Mouse (Mus musculus): ENCODE measurements at regions not wholly inside any gene's neighbourhood (a gene's known extent, or its start where the extent isn't known, plus 50 kb on each side); places are given as distances from the start of the nearest gene placed in this dataset.
"Not testable (repeated sequence)": the region's sequence is repeated elsewhere in the genome, so short reads cannot be mapped to it uniquely, and the experiment has no call there.

DNA sequence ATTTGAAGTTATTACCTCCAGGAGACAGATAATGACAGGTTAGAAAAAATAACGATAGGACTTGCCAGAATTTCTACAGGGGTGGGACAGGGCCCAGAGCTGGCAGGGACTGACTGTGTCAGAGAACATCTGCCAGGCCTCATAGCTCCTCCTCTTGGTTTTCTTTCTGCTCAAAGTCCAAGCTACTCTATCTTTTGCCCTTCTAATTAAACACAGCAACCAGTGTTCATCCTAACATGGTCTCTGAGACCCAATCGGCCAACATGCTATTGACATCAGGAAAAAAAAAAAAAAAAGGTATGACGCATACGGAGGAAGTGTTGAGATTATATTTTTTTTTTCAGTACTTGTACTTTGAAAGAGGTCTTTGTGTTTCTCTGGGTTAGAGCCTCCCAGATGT lies 90.7 kb upstream of the Lnx1 start:
- no peak overlapping the region for H3K4me3 ChIP-seq (ENCODE audit: control insufficient read depth, low read depth, low read length)
- no peak overlapping the region for H3K27ac ChIP-seq (ENCODE audit: control insufficient read depth, insufficient read depth, low read depth, low read length)
- H3K4me1 ChIP-seq (ENCODE audit: control insufficient read depth, insufficient read depth, low read length): peaks cover 2% of the 10 kb centered on the region; the same call in 1 of the 2 replicates
- no peak for TF ChIP-seq CTCF (IDR thresholded peaks at IDR 0.05; ENCODE audit: control insufficient read depth, insufficient read depth, insufficient replicate concordance, low read depth, low read length)
- TF ChIP-seq POLR2A (IDR thresholded peaks at IDR 0.05; ENCODE audit: control insufficient read depth, low read depth, low read length): no peak
- no peaks in the 10 kb centered on the region for H3K27me3 ChIP-seq (ENCODE audit: control insufficient read depth, insufficient read depth, low read length)
- H3K36me3 ChIP-seq (ENCODE audit: control insufficient read depth, insufficient read depth, low read length): no peaks in the 10 kb centered on the region

DNA sequence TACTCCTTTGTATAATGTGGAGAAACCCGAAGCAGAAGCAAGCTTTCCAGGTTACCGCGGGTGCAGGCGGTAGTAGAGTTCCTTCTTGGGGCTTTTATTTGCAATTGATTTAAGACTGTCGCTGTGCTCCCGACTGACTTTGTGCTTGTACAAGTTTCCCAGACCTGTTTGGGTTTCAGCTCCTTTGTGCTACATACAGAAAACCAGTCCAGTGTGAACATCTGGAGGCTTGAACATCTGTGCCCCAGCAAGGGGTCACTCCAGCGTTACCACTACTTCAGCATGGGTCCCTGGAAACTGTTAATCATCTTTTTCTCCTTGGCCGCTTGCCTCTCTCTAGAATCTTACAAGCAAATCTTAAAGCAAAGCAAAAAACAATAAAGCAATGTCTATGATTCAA lies 90.2 kb upstream of the Lnx1 start:
- no peak for TF ChIP-seq POLR2A (IDR thresholded peaks at IDR 0.05; ENCODE audit: control insufficient read depth, low read depth, low read length)
- TF ChIP-seq CTCF (IDR thresholded peaks at IDR 0.05; ENCODE audit: control insufficient read depth, insufficient read depth, insufficient replicate concordance, low read depth, low read length): no peak
- H3K4me1 ChIP-seq (ENCODE audit: control insufficient read depth, insufficient read depth, low read length): peaks cover 2% of the 10 kb centered on the region; the same call in 1 of the 2 replicates
- no peaks in the 10 kb centered on the region for H3K27me3 ChIP-seq (ENCODE audit: control insufficient read depth, insufficient read depth, low read length)
- no peaks in the 10 kb centered on the region for H3K36me3 ChIP-seq (ENCODE audit: control insufficient read depth, insufficient read depth, low read length)
- no peak overlapping the region for H3K4me3 ChIP-seq (ENCODE audit: control insufficient read depth, low read depth, low read length)
- peak overlapping the region; percentile 23; the same call in 1 of the 2 replicates for H3K27ac ChIP-seq (ENCODE audit: control insufficient read depth, insufficient read depth, low read depth, low read length)

DNA sequence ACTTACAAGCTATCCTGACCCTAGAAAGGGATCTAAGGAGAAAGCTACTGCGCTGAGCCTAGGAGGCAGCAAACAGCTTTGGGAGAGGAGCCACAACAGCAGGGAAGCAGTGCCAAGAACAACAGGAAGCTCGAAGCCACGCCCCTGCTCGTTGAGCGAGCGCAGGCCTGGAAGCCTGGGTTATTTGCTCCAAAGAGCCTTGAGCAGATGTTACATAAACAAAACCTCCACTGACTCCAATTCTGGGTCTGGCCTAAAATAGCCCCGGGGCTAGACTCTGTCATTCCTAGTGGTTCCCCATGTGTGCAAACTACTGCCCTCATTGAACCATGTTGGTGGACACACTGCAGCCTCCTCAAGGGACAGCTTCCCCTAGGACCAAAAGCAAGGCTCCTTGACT lies 89.6 kb upstream of the Lnx1 start:
- Histone ChIP-seq H3K4me1 (ENCODE audit: control insufficient read depth, insufficient read depth, low read length) (peaks cover 2% of the 10 kb centered on the region; the same call in 1 of the 2 replicates), H3K27me3 (ENCODE audit: control insufficient read depth, insufficient read depth, low read length) (no peaks in the 10 kb centered on the region), H3K27ac (ENCODE audit: control insufficient read depth, insufficient read depth, low read depth, low read length) (peak overlapping the region; percentile 23; the same call in 1 of the 2 replicates), H3K4me3 (ENCODE audit: control insufficient read depth, low read depth, low read length) (no peak overlapping the region), H3K36me3 (ENCODE audit: control insufficient read depth, insufficient read depth, low read length) (no peaks in the 10 kb centered on the region)
- peak; percentile 18; the same call in 1 of the 2 replicates for TF ChIP-seq CTCF (IDR thresholded peaks at IDR 0.05; ENCODE audit: control insufficient read depth, insufficient read depth, insufficient replicate concordance, low read depth, low read length)
- no peak for TF ChIP-seq POLR2A (IDR thresholded peaks at IDR 0.05; ENCODE audit: control insufficient read depth, low read depth, low read length)

DNA sequence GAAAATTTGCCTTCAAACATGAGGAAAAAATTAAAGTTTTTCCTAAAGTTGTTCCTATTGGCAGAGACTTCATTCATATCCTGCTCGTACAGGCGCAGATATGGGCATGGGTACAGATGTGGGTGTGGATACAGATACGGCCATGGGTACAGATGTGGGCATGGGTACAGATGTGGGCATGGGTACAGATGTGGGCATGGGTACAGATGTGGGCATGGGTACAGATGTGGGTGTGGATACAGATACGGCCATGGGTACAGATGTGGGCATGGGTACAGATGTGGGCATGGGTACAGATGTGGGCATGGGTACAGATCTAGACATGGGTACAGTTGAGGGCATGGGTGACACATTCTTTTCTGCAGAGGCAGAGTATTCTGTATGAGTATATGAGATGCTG lies 87.8 kb upstream of the Lnx1 start:
- not testable (repeated sequence) for H3K27ac ChIP-seq (ENCODE audit: control insufficient read depth, insufficient read depth, low read depth, low read length); H3K4me1 ChIP-seq (ENCODE audit: control insufficient read depth, insufficient read depth, low read length); H3K27me3 ChIP-seq (ENCODE audit: control insufficient read depth, insufficient read depth, low read length); H3K4me3 ChIP-seq (ENCODE audit: control insufficient read depth, low read depth, low read length); H3K36me3 ChIP-seq (ENCODE audit: control insufficient read depth, insufficient read depth, low read length)

DNA sequence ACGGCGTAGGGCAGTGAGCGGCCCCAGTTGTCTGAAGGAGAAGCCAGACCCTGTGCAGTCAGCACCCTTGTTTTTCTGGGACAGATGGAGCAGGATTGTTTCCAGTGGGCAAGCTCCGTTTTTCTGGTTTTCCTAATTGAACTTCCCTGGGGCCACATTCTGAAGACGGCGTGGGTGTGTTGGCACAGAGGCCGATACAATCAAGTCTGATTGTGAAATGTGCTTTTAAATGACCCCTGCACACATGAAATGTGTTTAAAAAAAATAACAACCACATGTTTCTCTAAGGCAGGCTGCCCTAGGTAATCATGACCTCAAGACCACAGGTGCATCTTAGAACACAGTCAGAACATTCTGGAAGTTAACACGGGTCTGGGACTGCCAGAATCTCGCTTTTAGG lies 81.2 kb upstream of the Lnx1 start:
- Histone ChIP-seq H3K36me3 (ENCODE audit: control insufficient read depth, insufficient read depth, low read length) (no peaks in the 10 kb centered on the region), H3K27me3 (ENCODE audit: control insufficient read depth, insufficient read depth, low read length) (no peaks in the 10 kb centered on the region), H3K4me1 (ENCODE audit: control insufficient read depth, insufficient read depth, low read length) (no peaks in the 10 kb centered on the region), H3K27ac (ENCODE audit: control insufficient read depth, insufficient read depth, low read depth, low read length) (no peak overlapping the region), H3K4me3 (ENCODE audit: control insufficient read depth, low read depth, low read length) (no peak overlapping the region)
- no peak for TF ChIP-seq CTCF (IDR thresholded peaks at IDR 0.05; ENCODE audit: control insufficient read depth, insufficient read depth, insufficient replicate concordance, low read depth, low read length)
- TF ChIP-seq POLR2A (IDR thresholded peaks at IDR 0.05; ENCODE audit: control insufficient read depth, low read depth, low read length): no peak

DNA sequence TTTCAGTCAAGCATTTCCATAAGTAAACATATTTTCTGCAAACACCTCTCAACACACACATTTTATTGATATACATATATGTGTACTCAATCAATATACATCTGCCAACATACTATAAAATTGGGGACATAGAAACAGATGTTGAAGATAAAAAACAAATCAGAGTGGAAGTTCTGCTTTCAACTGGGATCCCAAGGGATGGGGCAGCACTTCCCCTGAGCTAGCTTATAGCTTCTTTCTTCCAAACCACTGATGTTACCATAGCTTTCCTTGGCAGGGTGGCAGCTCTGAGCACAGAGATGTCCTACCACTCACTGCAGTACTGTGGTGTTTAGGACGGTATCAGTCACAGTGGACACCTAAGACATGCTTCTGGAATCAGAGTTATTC lies 75.4 kb upstream of the Lnx1 start:
- no peak overlapping the region for H3K27ac ChIP-seq (ENCODE audit: control insufficient read depth, insufficient read depth, low read depth, low read length)
- no peaks in the 10 kb centered on the region for H3K27me3 ChIP-seq (ENCODE audit: control insufficient read depth, insufficient read depth, low read length)
- no peak overlapping the region for H3K4me3 ChIP-seq (ENCODE audit: control insufficient read depth, low read depth, low read length)
- no peaks in the 10 kb centered on the region for H3K4me1 ChIP-seq (ENCODE audit: control insufficient read depth, insufficient read depth, low read length)
- no peak for TF ChIP-seq CTCF (IDR thresholded peaks at IDR 0.05; ENCODE audit: control insufficient read depth, insufficient read depth, insufficient replicate concordance, low read depth, low read length)
- no peak for TF ChIP-seq POLR2A (IDR thresholded peaks at IDR 0.05; ENCODE audit: control insufficient read depth, low read depth, low read length)
- H3K36me3 ChIP-seq (ENCODE audit: control insufficient read depth, insufficient read depth, low read length): no peaks in the 10 kb centered on the region

DNA sequence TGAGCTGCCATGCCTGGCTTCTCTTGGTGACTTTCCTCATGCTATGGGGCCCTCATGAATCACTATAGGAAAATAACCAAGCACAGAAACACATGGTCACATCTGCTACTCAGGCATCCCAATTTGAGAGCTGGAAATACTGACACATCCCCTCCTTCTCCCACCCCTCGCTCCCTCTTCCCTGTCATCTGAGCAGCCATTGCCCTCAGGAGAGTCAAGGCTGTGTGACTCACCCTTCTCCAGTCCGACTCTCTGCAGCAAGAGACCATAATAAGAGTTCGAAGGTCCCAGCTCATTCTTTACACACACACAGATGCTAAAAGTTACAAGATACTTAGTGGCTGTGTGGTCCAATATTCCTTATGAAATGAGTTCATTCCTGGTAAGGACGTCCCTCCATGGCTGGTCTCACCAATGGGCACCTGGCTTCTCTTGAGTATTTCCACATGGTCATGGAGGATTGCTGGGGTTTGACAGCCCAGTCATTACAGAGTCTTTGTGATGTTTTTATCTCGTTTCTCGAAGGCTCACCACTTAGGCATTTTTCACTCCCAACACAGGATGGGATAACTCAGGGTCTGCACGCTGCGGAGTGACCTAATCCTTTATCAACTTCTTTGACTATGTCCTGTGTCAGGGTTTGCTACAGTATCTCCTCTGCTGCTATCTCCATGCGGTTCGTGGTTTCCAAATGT lies 74.8 kb upstream of the Lnx1 start:
- Histone ChIP-seq H3K27ac (ENCODE audit: control insufficient read depth, insufficient read depth, low read depth, low read length) (no peak overlapping the region), H3K27me3 (ENCODE audit: control insufficient read depth, insufficient read depth, low read length) (no peaks in the 10 kb centered on the region), H3K36me3 (ENCODE audit: control insufficient read depth, insufficient read depth, low read length) (no peaks in the 10 kb centered on the region), H3K4me1 (ENCODE audit: control insufficient read depth, insufficient read depth, low read length) (no peaks in the 10 kb centered on the region), H3K4me3 (ENCODE audit: control insufficient read depth, low read depth, low read length) (no peak overlapping the region)
- TF ChIP-seq CTCF (IDR thresholded peaks at IDR 0.05; ENCODE audit: control insufficient read depth, insufficient read depth, insufficient replicate concordance, low read depth, low read length) (no peak), POLR2A (IDR thresholded peaks at IDR 0.05; ENCODE audit: control insufficient read depth, low read depth, low read length) (no peak)

DNA sequence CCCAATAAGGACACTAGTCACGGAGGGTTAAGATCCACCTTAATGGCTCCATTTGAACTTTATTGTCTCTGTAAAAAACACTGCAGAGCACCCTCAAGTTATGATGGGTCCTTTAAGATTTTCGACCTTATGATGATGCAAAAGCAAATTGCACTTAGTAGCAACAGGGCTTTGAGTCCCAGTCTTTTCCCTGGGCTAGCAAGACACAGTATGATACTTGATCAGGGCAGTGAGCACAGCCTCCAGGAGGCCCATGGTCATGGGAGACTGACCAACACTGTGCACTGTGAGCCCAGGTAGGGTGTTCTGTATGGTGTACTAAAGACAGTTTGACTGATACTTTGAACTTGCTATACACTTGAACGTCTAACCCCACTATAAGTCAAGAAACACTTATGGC lies 73.4 kb upstream of the Lnx1 start:
- H3K36me3 ChIP-seq (ENCODE audit: control insufficient read depth, insufficient read depth, low read length): no peaks in the 10 kb centered on the region

More for the DNA sequence above, 73.4 kb upstream of the Lnx1 start:
- TF ChIP-seq POLR2A (IDR thresholded peaks at IDR 0.05; ENCODE audit: control insufficient read depth, low read depth, low read length) (no peak), CTCF (IDR thresholded peaks at IDR 0.05; ENCODE audit: control insufficient read depth, insufficient read depth, insufficient replicate concordance, low read depth, low read length) (no peak)
- Histone ChIP-seq H3K27ac (ENCODE audit: control insufficient read depth, insufficient read depth, low read depth, low read length) (no peak overlapping the region), H3K4me3 (ENCODE audit: control insufficient read depth, low read depth, low read length) (no peak overlapping the region), H3K27me3 (ENCODE audit: control insufficient read depth, insufficient read depth, low read length) (no peaks in the 10 kb centered on the region), H3K4me1 (ENCODE audit: control insufficient read depth, insufficient read depth, low read length) (no peaks in the 10 kb centered on the region)

All from testis, adult 2 months (tissue).